Mouse (Mus musculus): ENCODE results near the gene Slc27a4. TPM values are rescaled to one million over a fixed set of nuclear protein-coding genes. Genes with fewer than 3 reads are reported as not detected.

Slc27a4 gene
- polyA plus RNA-seq, 1 experiment from 2014 or later = 42.6 TPM

GRCm38 (mm10) chr2:29858748-29859473 lies 56.5 kb downstream of the Slc27a4 start:
- H3K4me3 ChIP-seq (ENCODE audit: low read depth, low read length) = no peak overlapping the region
- no peak overlapping the region for H3K4me2 ChIP-seq (ENCODE audit: low read length)
- H3K27ac ChIP-seq (ENCODE audit: low read length) = no peak overlapping the region
- WGBS = 11% methylated on average over 5 of the region's 5 CpGs
- no peaks in the 10 kb centered on the region for H3K9me3 ChIP-seq (replicated peaks; ENCODE audit: control insufficient read depth, low read length, poor library complexity, severe bottlenecking)
- peaks cover 5% of the 10 kb centered on the region; the same call in 1 of the 2 replicates for H3K4me1 ChIP-seq (ENCODE audit: control insufficient read depth, insufficient read depth, low read length)
- no peak overlapping the region for H3K9ac ChIP-seq (ENCODE audit: low read depth, low read length)
- H3K27me3 ChIP-seq (ENCODE audit: control insufficient read depth, insufficient read depth, low read depth, low read length) = no peaks in the 10 kb centered on the region
- ATAC-seq = no peak
- no peaks in the 10 kb centered on the region for H3K36me3 ChIP-seq (ENCODE audit: control insufficient read depth, insufficient read depth, low read length)

- Histone ChIP-seq H3K4me3 (ENCODE audit: low read depth, low read length) (no peak overlapping the region), H3K27me3 (ENCODE audit: control insufficient read depth, insufficient read depth, low read depth, low read length) (no peaks in the 10 kb centered on the region), H3K9ac (ENCODE audit: low read depth, low read length) (no peak overlapping the region), H3K4me2 (ENCODE audit: low read length) (no peak overlapping the region), H3K4me1 (ENCODE audit: control insufficient read depth, insufficient read depth, low read length) (peaks cover 3% of the 10 kb centered on the region; the same call in 1 of the 2 replicates), H3K27ac (ENCODE audit: low read length) (no peak overlapping the region), H3K36me3 (ENCODE audit: control insufficient read depth, insufficient read depth, low read length) (no peaks in the 10 kb centered on the region), H3K9me3 (replicated peaks; ENCODE audit: control insufficient read depth, low read length, poor library complexity, severe bottlenecking) (no peaks in the 10 kb centered on the region)
- no peak for ATAC-seq
- WGBS = 76% methylated on average over 4 of the region's 4 CpGs
These were observed 62.7 kb downstream of the Slc27a4 start for GRCm38 (mm10) chr2:29865125-29865524.

Small RNAs within 50 kb of the gene (microRNA-seq; reads per million reads assigned to microRNA genes)
- gene Mir219a-2 (not detected), gene Mir219b (not detected)

Other genes with a start within 250 kb of the Slc27a4 start
- gene Rapgef1, start 182.9 kb upstream of the Slc27a4 start, polyA plus RNA-seq (2015; fragmentation: Nextera tagmentation; extraction: Ambion mirVana) = 18.1 and 18.7 TPM in 2 replicates
- 0.23 and 0.32 TPM in 2 replicates for gene Gm13420, start 50.9 kb upstream of the Slc27a4 start, polyA plus RNA-seq (2015; fragmentation: Nextera tagmentation; extraction: Ambion mirVana)
- gene Gm13547, start 43.3 kb upstream of the Slc27a4 start, polyA plus RNA-seq (2015; fragmentation: Nextera tagmentation; extraction: Ambion mirVana) = not detected in 2 replicates
- gene Coq4, start 15.1 kb upstream of the Slc27a4 start, polyA plus RNA-seq (2015; fragmentation: Nextera tagmentation; extraction: Ambion mirVana) = 38.3 and 40.5 TPM in 2 replicates
- 30.8 and 32.8 TPM in 2 replicates for gene Trub2, start 14.1 kb upstream of the Slc27a4 start, polyA plus RNA-seq (2015; fragmentation: Nextera tagmentation; extraction: Ambion mirVana)
- gene Urm1, start 17.4 kb downstream of the Slc27a4 start, polyA plus RNA-seq (2015; fragmentation: Nextera tagmentation; extraction: Ambion mirVana) = 21.8 and 29.9 TPM in 2 replicates
- 15.1 and 21.2 TPM in 2 replicates for gene Cercam, start 66.5 kb downstream of the Slc27a4 start, polyA plus RNA-seq (2015; fragmentation: Nextera tagmentation; extraction: Ambion mirVana)
- gene Odf2, start 86.6 kb downstream of the Slc27a4 start, polyA plus RNA-seq (2015; fragmentation: Nextera tagmentation; extraction: Ambion mirVana) = 66.2 and 69.9 TPM in 2 replicates
- gene Gle1, start 132.8 kb downstream of the Slc27a4 start, polyA plus RNA-seq (2015; fragmentation: Nextera tagmentation; extraction: Ambion mirVana) = 65.3 and 72.9 TPM in 2 replicates
- gene Sptan1, start 162.9 kb downstream of the Slc27a4 start, polyA plus RNA-seq (2015; fragmentation: Nextera tagmentation; extraction: Ambion mirVana) = 240 and 243 TPM in 2 replicates
- gene Wdr34, start 246.2 kb downstream of the Slc27a4 start, polyA plus RNA-seq (2015; fragmentation: Nextera tagmentation; extraction: Ambion mirVana) = 82.5 and 85.9 TPM in 2 replicates